Mouse (Mus musculus) midbrain, embryonic 16.5 days (tissue): Measurements from ENCODE around the gene Tpk1. TPM values are rescaled to one million over a fixed set of nuclear protein-coding genes. Genes with fewer than 3 reads are reported as not detected.
A peak's percentile ranks its signal among the peaks of the same experiment; 100 is the strongest.

Experiments
- ATAC-seq: fragments of 200-750 bp; cut with Nextera tagmentation; 2 replicates; pipeline ENCODE4 v1.8.0; 2017; ENCODE audit warnings: moderate TSS enrichment
- H3K27ac ChIP-seq: fragments of 300-500 bp; sonication (generic); 2 replicates; pipeline ENCODE4 v1.5.1; 2014; ENCODE audit warnings: mild to moderate bottlenecking, low read length, mixed read lengths
- H3K27me3 ChIP-seq: fragments of 300-500 bp; sonication (generic); 2 replicates; pipeline ENCODE4 v1.6.1; 2014; ENCODE audit warnings: low read depth, low read length, mixed read lengths; ENCODE audit not compliant: control insufficient read depth, insufficient read depth
- H3K36me3 ChIP-seq: fragments of 300-500 bp; sonication (generic); 2 replicates; pipeline ENCODE4 v1.6.1; 2014; ENCODE audit warnings: mild to moderate bottlenecking, low read length, moderate library complexity, mixed read lengths; ENCODE audit not compliant: control insufficient read depth, insufficient read depth
- H3K4me1 ChIP-seq: fragments of 300-500 bp; sonication (generic); 2 replicates; pipeline ENCODE4 v1.6.1; 2014; ENCODE audit warnings: mild to moderate bottlenecking, low read length, mixed read lengths; ENCODE audit not compliant: control insufficient read depth, insufficient read depth
- H3K4me2 ChIP-seq: fragments of 300-500 bp; sonication (generic); 2 replicates; pipeline ENCODE4 v1.6.1; 2014; ENCODE audit warnings: mild to moderate bottlenecking, low read length, mixed read lengths
- H3K4me3 ChIP-seq: fragments of 300-500 bp; sonication (generic); 2 replicates; pipeline ENCODE4 v1.5.1; 2014; ENCODE audit warnings: low read depth, mild to moderate bottlenecking, low read length, moderate library complexity, mixed read lengths
- H3K9ac ChIP-seq: fragments of 300-500 bp; sonication (generic); 2 replicates; pipeline ENCODE4 v1.6.1; 2014; ENCODE audit warnings: low read depth, low read length, mixed read lengths
- H3K9me3 ChIP-seq: fragments of 300-500 bp; sonication (generic); replicated peaks from 2 replicates; pipeline ENCODE4 v1.6.1; 2014; ENCODE audit warnings: mild to moderate bottlenecking, low read length, mixed read lengths; ENCODE audit not compliant: control insufficient read depth, poor library complexity, severe bottlenecking
- whole genome bisulfite sequencing: fragments of 180-500 bp; shearing (Covaris S2); extraction: QIAGEN DNeasy Blood & Tissue Kit; methylation state at CpG from one replicate; pipeline ENCODE4 v1.1.7; 2014; 5-methylcytosine and 5-hydroxymethylcytosine counted together
- polyA plus RNA-seq: library from polyadenylated mRNA; unstranded; fragments of >200 nt; fragmentation: Nextera tagmentation; extraction: Ambion mirVana; gene quantifications from 2 replicates; pipeline ENCODE4 v1.2.1, GENCODE M21; 2015

Tpk1 gene
- polyA plus RNA-seq, 1 experiment from 2014 or later, result 6.1 TPM

GRCm38 (mm10) chr6:43382284-43382683, 283.8 kb downstream of the Tpk1 start:
- Histone ChIP-seq H3K27ac (no peak overlapping the region), H3K4me1 (no peaks in the 10 kb centered on the region), H3K27me3 (no peaks in the 10 kb centered on the region), H3K4me2 (no peak overlapping the region), H3K9ac (no peak overlapping the region), H3K4me3 (no peak overlapping the region), H3K9me3 (no peaks in the 10 kb centered on the region), H3K36me3 (no peaks in the 10 kb centered on the region)
- 97% methylated on average over 3 of the region's 3 CpGs for WGBS
- ATAC-seq, result no peak

GRCm38 (mm10) chr6:43373206-43373605, 292.9 kb downstream of the Tpk1 start:
- Histone ChIP-seq H3K4me1 (no peaks in the 10 kb centered on the region), H3K4me3 (no peak overlapping the region), H3K9ac (no peak overlapping the region), H3K9me3 (no peaks in the 10 kb centered on the region), H3K4me2 (no peak overlapping the region), H3K27ac (no peak overlapping the region), H3K27me3 (no peaks in the 10 kb centered on the region), H3K36me3 (no peaks in the 10 kb centered on the region)
- 90% methylated on average over 5 of the region's 5 CpGs for WGBS
- ATAC-seq, result no peak

- H3K4me2 ChIP-seq, result no peak overlapping the region
- no peaks in the 10 kb centered on the region for H3K4me1 ChIP-seq
- H3K27me3 ChIP-seq, result no peaks in the 10 kb centered on the region
- H3K4me3 ChIP-seq, result no peak overlapping the region
- no peak for ATAC-seq
- H3K9me3 ChIP-seq, result no peaks in the 10 kb centered on the region
- H3K27ac ChIP-seq, result no peak overlapping the region
- no peak overlapping the region for H3K9ac ChIP-seq
- WGBS, result 90% methylated on average over 1 of the region's 1 CpGs
- H3K36me3 ChIP-seq, result no peaks in the 10 kb centered on the region
Measured at GRCm38 (mm10) chr6:43367434-43367945, 298.6 kb downstream of the Tpk1 start.

- no peaks in the 10 kb centered on the region for H3K9me3 ChIP-seq
- no peak overlapping the region for H3K4me2 ChIP-seq
- no peak overlapping the region for H3K4me3 ChIP-seq
- H3K9ac ChIP-seq, result no peak overlapping the region
- no peaks in the 10 kb centered on the region for H3K36me3 ChIP-seq
- H3K4me1 ChIP-seq, result no peaks in the 10 kb centered on the region
- 80% methylated on average over 2 of the region's 2 CpGs for WGBS
- H3K27ac ChIP-seq, result no peak overlapping the region
- H3K27me3 ChIP-seq, result no peaks in the 10 kb centered on the region
- no peak for ATAC-seq
Measured at GRCm38 (mm10) chr6:43366952-43367351, 299.1 kb downstream of the Tpk1 start.

GRCm38 (mm10) chr6:43363917-43364316, 302.2 kb downstream of the Tpk1 start:
- H3K4me2 ChIP-seq, result no peak overlapping the region
- 88% methylated on average over 3 of the region's 3 CpGs for WGBS
- H3K27me3 ChIP-seq, result no peaks in the 10 kb centered on the region
- H3K4me1 ChIP-seq, result no peaks in the 10 kb centered on the region
- no peak overlapping the region for H3K27ac ChIP-seq
- no peaks in the 10 kb centered on the region for H3K36me3 ChIP-seq
- no peak for ATAC-seq
- no peaks in the 10 kb centered on the region for H3K9me3 ChIP-seq
- no peak overlapping the region for H3K9ac ChIP-seq
- no peak overlapping the region for H3K4me3 ChIP-seq

GRCm38 (mm10) chr6:43363291-43363820, 302.7 kb downstream of the Tpk1 start:
- H3K27me3 ChIP-seq, result no peaks in the 10 kb centered on the region
- ATAC-seq, result no peak
- WGBS, result 85% methylated on average over 5 of the region's 5 CpGs

DNA sequence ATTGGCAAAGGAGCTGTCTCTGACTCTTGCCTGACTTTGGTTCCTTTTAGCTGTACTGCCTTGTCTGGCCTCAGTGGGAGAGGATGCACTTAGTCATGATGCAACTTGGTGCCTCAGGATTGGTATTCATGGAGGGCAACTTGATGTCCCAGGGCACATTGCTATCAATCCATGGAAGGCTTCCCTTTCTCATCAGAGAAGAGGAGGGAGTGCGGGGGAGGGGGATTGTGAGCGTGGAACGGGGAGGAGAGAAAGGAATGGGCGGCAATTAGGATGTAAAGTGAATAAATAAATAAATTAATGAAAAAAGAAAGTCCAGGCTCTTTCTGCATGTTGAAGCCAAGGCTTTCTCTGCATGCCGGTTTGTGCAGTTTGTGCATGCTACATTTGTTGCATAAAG, 304.8 kb downstream of the Tpk1 start:
- no peak overlapping the region for H3K4me2 ChIP-seq
- H3K4me1 ChIP-seq, result no peaks in the 10 kb centered on the region
- H3K27ac ChIP-seq, result no peak overlapping the region
- no peak overlapping the region for H3K4me3 ChIP-seq
- H3K27me3 ChIP-seq, result no peaks in the 10 kb centered on the region
- no peak overlapping the region for H3K9ac ChIP-seq
- no peaks in the 10 kb centered on the region for H3K9me3 ChIP-seq
- no peaks in the 10 kb centered on the region for H3K36me3 ChIP-seq
- ATAC-seq, result no peak
- WGBS, result 43% methylated on average over 5 of the region's 5 CpGs

More at GRCm38 (mm10) chr6:43363291-43363820, 302.7 kb downstream of the Tpk1 start:
- no peak overlapping the region for H3K4me2 ChIP-seq
- H3K36me3 ChIP-seq, result no peaks in the 10 kb centered on the region
- no peaks in the 10 kb centered on the region for H3K4me1 ChIP-seq
- H3K9ac ChIP-seq, result no peak overlapping the region
- H3K4me3 ChIP-seq, result no peak overlapping the region
- no peaks in the 10 kb centered on the region for H3K9me3 ChIP-seq
- H3K27ac ChIP-seq, result no peak overlapping the region

DNA sequence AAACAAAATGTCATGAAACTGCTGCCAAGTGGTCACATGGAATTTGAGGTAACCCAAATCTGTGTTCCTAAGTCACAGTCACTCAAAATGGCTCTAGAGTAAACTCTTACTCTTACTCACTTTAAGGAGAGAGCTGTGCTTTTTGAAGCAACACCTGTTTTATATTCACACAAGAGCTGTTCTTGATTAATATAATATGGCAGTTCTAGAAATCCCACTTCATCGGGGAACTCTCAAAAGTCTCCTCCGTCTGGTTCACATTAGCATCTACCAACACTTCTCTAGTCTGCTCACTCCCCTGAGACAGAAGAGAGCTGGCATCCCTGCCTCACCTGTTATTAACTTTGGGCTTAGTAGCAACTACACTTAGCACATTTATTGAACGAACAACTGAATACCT, 305.9 kb downstream of the Tpk1 start:
- no peak overlapping the region for H3K4me2 ChIP-seq
- H3K9ac ChIP-seq, result no peak overlapping the region
- no peaks in the 10 kb centered on the region for H3K27me3 ChIP-seq
- H3K4me3 ChIP-seq, result no peak overlapping the region
- no peak overlapping the region for H3K27ac ChIP-seq
- 85% methylated on average over 3 of the region's 3 CpGs for WGBS
- no peak for ATAC-seq
- H3K4me1 ChIP-seq, result no peaks in the 10 kb centered on the region
- no peaks in the 10 kb centered on the region for H3K36me3 ChIP-seq
- H3K9me3 ChIP-seq, result no peaks in the 10 kb centered on the region

- H3K9ac ChIP-seq, result no peak overlapping the region
- peak; percentile 76 for ATAC-seq
Measured at GRCm38 (mm10) chr6:43354562-43355241, 311.4 kb downstream of the Tpk1 start.

More at GRCm38 (mm10) chr6:43354562-43355241, 311.4 kb downstream of the Tpk1 start:
- no peak overlapping the region for H3K27ac ChIP-seq
- H3K9me3 ChIP-seq, result no peaks in the 10 kb centered on the region
- no peak overlapping the region for H3K4me3 ChIP-seq
- H3K36me3 ChIP-seq, result no peaks in the 10 kb centered on the region
- 68% methylated on average over 9 of the region's 9 CpGs for WGBS
- no peaks in the 10 kb centered on the region for H3K4me1 ChIP-seq
- H3K27me3 ChIP-seq, result no peaks in the 10 kb centered on the region
- H3K4me2 ChIP-seq, result no peak overlapping the region
